Mouse (Mus musculus) cortical plate, adult 2 months (tissue): ENCODE data around the gene Vdac1.

Experiments
- CTCF ChIP-seq: fragments of 200-500 bp; IDR thresholded peaks from 2 replicates; pipeline ENCODE4 v1.5.1; 2011; ENCODE audit warnings: mild to moderate bottlenecking, control low read depth, low read length; ENCODE audit not compliant: insufficient read depth; ENCODE audit errors: extremely low read depth
- POLR2A ChIP-seq: fragments of 200-500 bp; IDR thresholded peaks from 2 replicates; pipeline ENCODE4 v1.6.1; 2011; ENCODE audit warnings: mild to moderate bottlenecking, low read length, control low read depth; ENCODE audit not compliant: insufficient read depth; ENCODE audit errors: extremely low read depth

DNA sequence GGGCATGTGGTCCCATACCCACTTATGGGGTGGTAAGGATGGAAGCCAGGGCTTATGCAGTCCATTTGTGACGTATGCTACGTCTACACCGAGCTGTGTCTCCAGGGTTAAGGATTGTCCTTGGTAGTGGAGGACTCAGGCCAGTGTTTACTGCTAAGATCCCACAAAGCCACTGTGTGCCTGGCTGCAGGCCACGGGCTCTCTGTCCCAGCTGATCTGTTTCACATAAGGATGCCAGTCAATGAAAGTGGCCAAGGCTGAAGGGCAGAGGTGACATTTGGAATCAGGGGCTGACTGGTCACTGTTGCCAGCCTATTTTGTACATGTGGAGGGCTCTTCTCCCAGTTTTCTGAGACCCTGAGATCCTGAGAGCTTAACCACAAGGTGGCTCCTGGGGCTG is 16.9 kb downstream of the Vdac1 start:
- no peak for TF ChIP-seq POLR2A
- TF ChIP-seq CTCF = no peak
